Mouse (Mus musculus) MEL (cell line): ENCODE data around the gene Hax1. TPM values are rescaled to one million over a fixed set of nuclear protein-coding genes. Genes with fewer than 3 reads are reported as not detected.

Source experiments
- DNase-seq: peaks from one replicate; pipeline ENCODE4 v3.0.0; 2011; ENCODE audit warnings: low read depth, low spot score
- H3K27ac ChIP-seq: 2 replicates; pipeline ENCODE4 v1.5.1; 2012; ENCODE audit warnings: low read depth, mild to moderate bottlenecking, control low read depth, low read length, moderate library complexity; ENCODE audit not compliant: control insufficient read depth
- H3K27me3 ChIP-seq, 2 experiments: fragments of 150-350 bp in 1 of 2; sonication (generic) in 1 of 2; 2 replicates each; pipeline ENCODE4 v1.6.1; 2012; ENCODE audit warnings: low read length in 2 of 2, mild to moderate bottlenecking in 2 of 2, improper control_type of control experiment in 1 of 2, moderate library complexity in 1 of 2; ENCODE audit not compliant: insufficient read depth in 2 of 2, control insufficient read depth in 1 of 2
- H3K36me3 ChIP-seq, 2 experiments: 2 replicates each; pipeline ENCODE4 v1.6.1; 2012 to 2014; ENCODE audit warnings: low read length in 2 of 2, improper control_type of control experiment in 1 of 2, inconsistent platforms in 1 of 2, mild to moderate bottlenecking in 1 of 2; ENCODE audit not compliant: insufficient read depth in 2 of 2, control insufficient read depth in 1 of 2
- H3K4me1 ChIP-seq, 2 experiments: fragments of 150-350 bp in 1 of 2; sonication (generic) in 1 of 2; 2 replicates each; pipeline ENCODE4 v1.6.1; 2012; ENCODE audit warnings: low read length in 2 of 2, improper control_type of control experiment in 1 of 2, mild to moderate bottlenecking in 1 of 2; ENCODE audit not compliant: insufficient read depth in 2 of 2, control insufficient read depth in 1 of 2
- H3K4me3 ChIP-seq, 2 experiments: fragments of 150-350 bp in 1 of 2; sonication (generic) in 1 of 2; 2 replicates each; pipeline ENCODE4 v1.5.1; 2012; ENCODE audit warnings: low read depth in 2 of 2, low read length in 2 of 2, mild to moderate bottlenecking in 2 of 2, moderate library complexity in 2 of 2, control low read depth in 1 of 2, improper control_type of control experiment in 1 of 2; ENCODE audit not compliant: control insufficient read depth in 1 of 2, insufficient read depth in 1 of 2
- H3K79me2 ChIP-seq: 2 replicates; pipeline ENCODE4 v1.6.1; 2012; ENCODE audit warnings: mild to moderate bottlenecking, low read length, moderate library complexity; ENCODE audit not compliant: control insufficient read depth, poor library complexity, insufficient read depth
- H3K9ac ChIP-seq: 2 replicates; pipeline ENCODE4 v1.6.1; 2012; ENCODE audit warnings: low read depth, mild to moderate bottlenecking, control low read depth, low read length, moderate library complexity; ENCODE audit not compliant: control insufficient read depth, poor library complexity, severe bottlenecking
- H3K9me3 ChIP-seq: fragments of 150-350 bp; sonication (generic); replicated peaks from 2 replicates; pipeline ENCODE4 v1.6.1; 2012; ENCODE audit warnings: mild to moderate bottlenecking, low read length, improper control_type of control experiment, moderate library complexity; ENCODE audit not compliant: insufficient read depth
- E2F4 ChIP-seq: IDR thresholded peaks from 2 replicates; pipeline ENCODE4 v1.6.1; 2011; ENCODE audit warnings: low read depth, low read length, improper control_type of control experiment, borderline replicate concordance
- EP300 ChIP-seq, 2 experiments: IDR thresholded peaks; 2 replicates each; pipeline ENCODE4 v1.6.1; 2011; ENCODE audit warnings: improper control_type of control experiment in 2 of 2, low read length in 2 of 2, low read depth in 1 of 2, mild to moderate bottlenecking in 1 of 2
- ETS1 ChIP-seq: IDR thresholded peaks from 2 replicates; pipeline ENCODE4 v1.6.1; 2012; ENCODE audit warnings: low read depth, mild to moderate bottlenecking, inconsistent platforms, low read length, improper control_type of control experiment, moderate library complexity
- HCFC1 ChIP-seq: IDR thresholded peaks from 2 replicates; pipeline ENCODE4 v1.6.1; 2012; ENCODE audit warnings: low read depth, mild to moderate bottlenecking, inconsistent platforms, low read length, improper control_type of control experiment, moderate library complexity
- KAT2A ChIP-seq: conservative IDR thresholded peaks from 2 replicates; pipeline ENCODE4 v1.6.1; 2012; ENCODE audit warnings: low read depth, low read length, improper control_type of control experiment, inconsistent platforms
- MAFK ChIP-seq: IDR thresholded peaks from 2 replicates; pipeline ENCODE4 v1.6.1; 2011; ENCODE audit warnings: low read depth, mild to moderate bottlenecking, low read length, improper control_type of control experiment, borderline replicate concordance
- MAX ChIP-seq: IDR thresholded peaks from 2 replicates; pipeline ENCODE4 v1.6.1; 2011; ENCODE audit warnings: low read length, improper control_type of control experiment
- MEF2A ChIP-seq: IDR thresholded peaks from 2 replicates; pipeline ENCODE4 v1.6.1; 2014; ENCODE audit warnings: low read depth, mild to moderate bottlenecking, inconsistent platforms, low read length, improper control_type of control experiment; ENCODE audit not compliant: poor library complexity, insufficient replicate concordance, severe bottlenecking; ENCODE audit errors: extremely low read depth
- MYB ChIP-seq: IDR thresholded peaks from 2 replicates; pipeline ENCODE4 v1.6.1; 2011; ENCODE audit warnings: mild to moderate bottlenecking, low read depth, low read length, improper control_type of control experiment
- MYC ChIP-seq: IDR thresholded peaks from 2 replicates; pipeline ENCODE4 v1.6.1; 2011; ENCODE audit warnings: low read depth, mild to moderate bottlenecking, low read length, improper control_type of control experiment, moderate library complexity
- NRF1 ChIP-seq: IDR thresholded peaks from 2 replicates; pipeline ENCODE4 v1.6.1; 2014; ENCODE audit warnings: low read depth, mild to moderate bottlenecking, inconsistent platforms, low read length, improper control_type of control experiment, moderate library complexity; ENCODE audit not compliant: poor library complexity, insufficient read depth, severe bottlenecking
- POLR2AphosphoS2 ChIP-seq: IDR thresholded peaks from 2 replicates; pipeline ENCODE4 v1.6.1; 2011; ENCODE audit warnings: low read length, improper control_type of control experiment
- RCOR1 ChIP-seq: IDR thresholded peaks from 2 replicates; pipeline ENCODE4 v1.6.1; 2012; ENCODE audit warnings: low read depth, mild to moderate bottlenecking, inconsistent platforms, low read length, improper control_type of control experiment
- SMC3 ChIP-seq: IDR thresholded peaks from 2 replicates; pipeline ENCODE4 v1.6.1; 2011; ENCODE audit warnings: low read depth, low read length, improper control_type of control experiment
- TAL1 ChIP-seq: IDR thresholded peaks from 2 replicates; pipeline ENCODE4 v1.6.1; 2012; ENCODE audit warnings: mild to moderate bottlenecking, inconsistent platforms, low read length, moderate library complexity, mixed read lengths
- polyA plus RNA-seq, 2 experiments: library from polyadenylated mRNA; stranded (reverse) in 1 of 2; unstranded in 1 of 2; fragments of >175 nt in 1 of 2; fragments of >200 nt in 1 of 2; gene quantifications; 2 replicates each; pipeline versions ENCODE4 v1.2.1 to v1.2.4; 2012; ENCODE audit warnings: low replicate concordance in 2 of 2, low read depth in 1 of 2; ENCODE audit not compliant: insufficient read length in 2 of 2, insufficient read depth in 1 of 2, missing spikeins in 1 of 2
- total RNA-seq: library from RNA; depleted of rRNA; stranded (reverse); fragments of 300-350 nt; gene quantifications from 2 replicates; pipeline ENCODE4 v1.2.3, GENCODE M21; 2012

The Hax1 gene
- total and polyA plus RNA-seq, 3 experiments, result 232 to 322 TPM; not detected in 1

- TF ChIP-seq EP300 (IDR thresholded peaks at IDR 0.05; ENCODE audit: low read depth in 1 of 2, low read length in 2 of 2), result peak in 1 of 2 experiments; percentile 21; a peak in 1 of 4 replicates
- peak; percentile 58 for TF ChIP-seq TAL1
- no peak for TF ChIP-seq POLR2AphosphoS2
- TF ChIP-seq MYC, result 0 out of 2 replicates have a peak, but pooled peaks have one; percentile 30
- TF ChIP-seq, all 39 proteins: peak for 3
- Histone ChIP-seq H3K4me3 (peak overlapping the region in 1 of 2 experiments; percentile 1; a peak in 2 of 4 replicates), H3K9me3 (no peaks in the 10 kb centered on the region), H3K27me3 (no peaks in the 10 kb centered on the region), H3K4me1 (peaks cover 5 to 23% of the 10 kb centered on the region in 2 experiments), H3K36me3 (peaks cover 0 to 9% of the 10 kb centered on the region in 2 experiments; a peak in 3 of 4 replicates), H3K9ac (no peak overlapping the region), H3K27ac (no peak overlapping the region; the same call in 1 of the 2 replicates), H3K79me2 (peaks cover 14% of the 10 kb centered on the region)
- DNase-seq, result peak; percentile 39
Measured at GRCm38 (mm10) chr3:89961436-89961835, 37.1 kb downstream of the Hax1 start.

- no peaks in the 10 kb centered on the region for H3K9me3 ChIP-seq
- H3K4me3 ChIP-seq, result no peak overlapping the region
- H3K79me2 ChIP-seq, result peaks cover 14% of the 10 kb centered on the region
- H3K27ac ChIP-seq, result no peak overlapping the region
- H3K27me3 ChIP-seq, result no peaks in the 10 kb centered on the region
- TF ChIP-seq POLR2AphosphoS2 (no peak), KAT2A (no peak), MEF2A (no peak), NRF1 (no peak), ETS1 (no peak), MAX (no peak), HCFC1 (no peak), SMC3 (no peak), MYB (no peak), MAFK (no peak), E2F4 (no peak), RCOR1 (no peak)
- H3K4me1 ChIP-seq, result peaks cover 8 to 23% of the 10 kb centered on the region in 2 experiments
- H3K36me3 ChIP-seq, result peaks cover 1 to 13% of the 10 kb centered on the region in 2 experiments; a peak in 3 of 4 replicates
- DNase-seq, result no peak
- no peak overlapping the region for H3K9ac ChIP-seq
Measured at GRCm38 (mm10) chr3:89960469-89960868, 38.1 kb downstream of the Hax1 start.
